Mouse (Mus musculus) kidney, postnatal 10 days (tissue): ENCODE data around the gene Ky.

ENCODE experiments used
- DNase-seq: peaks from one replicate; pipeline ENCODE4 v3.0.0; 2021; ENCODE audit warnings: mixed read lengths

The Ky gene

DNA sequence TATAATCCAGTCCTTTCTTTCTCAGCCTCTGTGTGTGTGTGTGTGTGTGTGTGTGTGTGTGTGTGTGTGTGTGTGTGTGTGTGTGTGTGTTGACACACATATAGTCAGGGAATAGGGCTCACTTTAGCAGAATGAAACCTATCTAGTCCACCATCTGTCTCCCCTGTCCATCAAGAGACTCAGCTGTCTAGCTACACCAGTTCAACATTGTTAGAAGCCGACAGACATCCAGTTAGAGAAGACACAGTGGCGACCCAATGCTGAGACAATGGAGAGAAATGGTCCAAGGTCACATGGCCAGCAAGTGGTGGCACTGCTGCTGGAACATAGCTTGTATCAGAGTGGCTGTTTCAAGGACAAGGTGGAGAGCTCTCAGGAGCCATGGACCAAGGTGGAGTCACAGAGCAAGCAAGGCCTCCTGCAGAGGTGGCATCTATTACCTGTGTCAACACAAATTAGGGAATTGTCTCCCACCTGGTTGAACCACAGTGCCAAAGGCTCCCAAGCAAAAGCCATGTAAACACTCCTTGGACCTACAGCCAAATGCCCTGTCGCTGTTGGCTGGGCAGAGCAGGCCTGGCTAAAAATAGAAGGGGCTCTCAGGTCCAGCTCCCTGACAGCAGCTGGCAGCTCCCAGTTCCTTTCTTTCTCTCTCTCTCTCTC lies 703 bp upstream of the Ky start:
- DNase-seq, result no peak

DNA sequence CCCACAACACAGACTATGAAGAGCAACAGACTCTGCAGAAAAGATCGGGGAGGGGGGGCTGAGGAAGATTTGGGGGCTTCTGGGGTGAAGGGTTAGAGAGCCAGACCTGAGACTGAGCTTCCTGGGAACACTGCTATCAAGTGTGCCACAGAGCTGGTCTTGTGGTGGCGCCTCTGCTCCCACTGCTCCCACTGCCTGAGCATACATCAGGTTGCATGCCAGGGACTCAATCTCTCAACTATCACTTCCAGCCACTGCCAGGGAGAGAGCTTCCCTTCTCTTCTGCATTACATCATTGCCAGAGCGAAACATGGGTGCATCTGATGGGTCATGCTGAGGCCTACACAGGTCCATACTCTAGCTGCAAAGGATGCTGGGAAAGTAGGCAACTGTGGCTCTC lies 2.8 kb downstream of the Ky start:
- DNase-seq, result no peak

DNA sequence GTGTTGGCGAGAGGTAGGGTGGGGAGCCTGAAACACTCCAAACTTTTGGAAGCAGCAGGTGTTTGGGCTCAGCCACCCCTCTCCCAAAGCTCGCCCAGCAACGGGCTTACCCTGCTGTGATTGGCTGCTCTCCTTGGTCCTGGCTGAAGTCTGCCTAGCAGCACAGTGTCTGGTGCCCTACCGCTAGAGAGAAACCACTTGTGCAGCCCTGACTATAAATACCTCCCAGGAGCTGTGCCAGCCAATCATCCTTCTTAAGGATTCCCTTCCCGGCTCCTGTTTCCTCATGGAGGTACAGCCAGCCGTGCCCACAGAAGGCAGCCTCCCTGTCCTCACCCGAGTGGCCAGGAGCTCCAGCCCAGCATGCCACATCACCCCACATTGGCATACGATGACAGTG lies 5.9 kb downstream of the Ky start:
- peak; percentile 18 for DNase-seq

DNA sequence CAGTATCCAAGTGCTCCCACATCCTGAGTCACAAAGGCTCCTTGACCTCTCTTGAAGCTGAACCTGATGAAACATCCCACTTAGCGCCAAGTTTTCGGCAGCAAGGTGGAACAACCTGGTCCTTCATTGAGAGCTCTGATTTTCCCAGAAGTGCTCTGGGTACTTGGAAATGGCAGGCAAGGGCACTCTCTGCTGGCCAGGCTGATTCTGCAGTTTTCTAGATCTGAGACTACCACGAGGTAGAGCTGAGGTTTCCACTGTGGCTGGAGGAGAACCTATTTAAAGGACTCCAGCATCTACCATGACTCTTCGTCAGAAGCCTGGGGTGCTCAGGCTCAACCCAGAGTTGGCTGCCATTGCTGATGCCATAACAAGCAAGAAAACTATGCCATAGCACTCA lies 8.0 kb downstream of the Ky start:
- DNase-seq, result no peak

DNA sequence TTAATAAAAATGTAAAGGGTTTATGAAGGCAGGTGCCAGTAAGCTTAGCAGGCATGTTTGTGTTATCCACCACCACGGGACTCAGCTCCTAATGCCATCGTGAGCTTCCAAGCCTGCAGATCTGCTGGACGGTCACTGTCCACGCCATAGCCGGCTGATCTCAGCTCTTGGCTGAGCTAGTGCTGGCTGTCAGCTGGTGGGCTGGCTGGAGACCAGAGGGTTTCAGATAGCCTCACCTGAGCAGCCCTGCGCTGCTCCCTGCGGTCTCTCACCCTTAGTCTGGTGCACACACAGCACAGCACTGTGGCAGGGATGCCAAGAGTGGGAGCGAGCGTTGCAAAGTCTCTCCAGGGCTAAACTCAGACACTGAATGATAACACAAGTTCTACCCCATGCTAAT lies 12.9 kb downstream of the Ky start:
- DNase-seq, result no peak

DNA sequence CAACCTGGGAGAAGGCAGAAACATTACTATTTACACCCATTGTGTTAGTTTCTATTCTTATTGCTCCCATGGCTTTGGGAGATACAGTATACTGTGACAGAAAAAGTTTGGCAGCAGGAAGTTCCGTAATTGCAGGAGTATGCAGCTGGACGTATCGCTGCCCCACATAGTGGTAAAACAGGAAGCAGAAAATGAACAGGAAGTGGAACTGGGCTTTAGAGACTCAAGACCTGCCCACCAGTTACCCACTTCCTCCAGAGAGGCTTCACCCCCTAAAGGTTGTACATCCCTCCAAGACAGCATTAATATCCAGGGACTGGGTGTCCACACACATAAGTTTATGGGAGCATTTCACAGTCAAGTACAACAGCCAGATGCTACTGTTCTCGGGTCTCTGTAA lies 15.8 kb downstream of the Ky start:
- DNase-seq, result no peak

DNA sequence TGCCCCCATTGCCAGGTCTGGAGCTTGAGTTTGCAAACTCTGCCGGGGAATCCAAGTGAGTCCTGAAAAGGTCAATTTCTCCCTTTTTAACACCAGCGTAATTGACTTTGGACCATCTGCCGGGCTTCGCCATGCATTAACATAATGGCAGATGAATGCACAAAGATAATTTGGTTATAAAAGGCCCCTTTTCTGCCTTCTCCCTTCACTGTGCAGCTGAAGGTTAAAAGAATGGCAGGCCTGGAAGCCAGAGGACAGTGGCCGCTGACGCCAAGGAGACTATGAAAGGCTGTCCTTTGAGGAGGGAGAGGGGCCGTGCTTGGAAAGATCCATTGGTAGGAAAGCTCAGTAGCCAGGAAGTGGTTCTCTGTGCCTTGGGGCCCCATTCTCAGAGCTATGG lies 22.6 kb downstream of the Ky start:
- no peak for DNase-seq

DNA sequence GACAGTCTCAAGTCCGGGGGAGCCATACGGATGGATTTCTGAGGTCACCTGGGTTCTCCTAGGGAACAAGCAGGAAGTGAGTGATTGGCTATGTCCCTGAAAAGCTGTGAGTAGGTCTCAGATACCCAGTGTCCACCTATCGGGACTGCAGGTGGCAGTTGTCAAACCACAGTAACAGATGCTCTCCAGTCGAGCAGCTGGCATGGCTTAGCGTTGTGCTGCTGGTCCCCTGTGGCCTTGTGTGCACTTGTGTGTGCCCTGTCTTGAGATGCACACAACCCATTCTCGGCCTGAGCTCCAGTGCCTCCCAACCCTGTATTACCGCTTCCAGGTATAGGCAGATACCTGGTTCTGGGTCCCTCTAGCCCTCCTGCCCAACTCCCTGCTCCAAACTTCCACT lies 23.0 kb downstream of the Ky start:
- DNase-seq, result no peak

DNA sequence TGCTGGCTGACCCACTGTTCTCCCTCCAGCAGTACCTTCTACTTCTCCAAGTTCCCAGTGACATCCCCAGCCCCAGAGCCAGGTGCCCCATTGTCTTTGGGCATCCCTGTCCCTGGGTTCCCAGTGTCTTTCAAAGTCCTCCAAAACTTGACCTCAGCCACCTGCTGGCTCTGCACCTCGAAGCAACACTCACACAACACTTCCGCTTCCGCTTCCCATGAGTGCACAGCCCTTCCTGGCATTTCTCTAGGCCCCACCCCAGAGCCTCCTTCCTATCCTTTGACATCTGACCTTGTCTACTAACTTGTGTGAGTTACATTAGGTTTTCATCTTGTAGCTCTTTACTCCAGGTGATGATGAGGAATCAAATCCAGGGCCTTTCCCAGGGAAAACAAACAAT lies 23.5 kb downstream of the Ky start:
- DNase-seq, result no peak

DNA sequence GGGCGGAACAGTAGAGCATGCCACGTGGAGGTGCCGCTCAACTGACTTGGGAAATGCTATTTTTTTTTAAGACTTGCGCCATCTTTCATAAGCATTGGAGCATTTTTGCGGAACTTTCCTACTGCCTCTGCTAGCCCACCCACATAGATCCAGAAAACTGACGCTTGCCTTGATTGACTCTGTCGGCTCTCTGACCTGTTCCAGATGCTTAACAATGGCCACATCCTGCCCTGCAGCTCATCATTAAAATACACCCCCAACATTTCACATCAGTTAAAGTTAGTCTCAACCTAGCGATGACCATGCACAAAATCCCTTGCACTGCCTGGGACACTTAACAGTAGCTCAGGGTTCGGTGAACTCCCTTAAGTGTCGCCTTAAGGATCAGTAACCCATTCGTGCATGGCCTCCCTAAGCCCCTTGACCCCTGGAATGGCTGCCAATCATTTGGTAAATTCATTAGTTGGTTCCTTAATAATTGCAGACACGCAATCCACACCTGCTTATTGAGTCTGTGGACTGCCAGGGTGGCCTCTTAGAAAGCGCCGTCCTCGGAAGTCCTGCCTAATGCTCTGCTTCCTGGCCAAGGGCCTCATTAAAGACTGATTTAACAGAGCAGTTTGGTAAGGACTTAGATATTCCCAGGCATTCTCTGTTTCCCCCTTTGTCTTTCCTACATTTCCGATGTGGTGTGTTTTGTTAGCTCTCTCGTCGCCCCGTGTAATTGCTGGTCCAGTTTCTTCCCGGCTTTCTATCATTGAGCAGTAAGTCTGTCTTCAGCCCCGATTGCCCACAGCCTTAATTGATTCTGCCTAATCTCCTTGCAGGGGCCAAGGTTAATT lies 25.7 kb downstream of the Ky start:
- no peak for DNase-seq

DNA sequence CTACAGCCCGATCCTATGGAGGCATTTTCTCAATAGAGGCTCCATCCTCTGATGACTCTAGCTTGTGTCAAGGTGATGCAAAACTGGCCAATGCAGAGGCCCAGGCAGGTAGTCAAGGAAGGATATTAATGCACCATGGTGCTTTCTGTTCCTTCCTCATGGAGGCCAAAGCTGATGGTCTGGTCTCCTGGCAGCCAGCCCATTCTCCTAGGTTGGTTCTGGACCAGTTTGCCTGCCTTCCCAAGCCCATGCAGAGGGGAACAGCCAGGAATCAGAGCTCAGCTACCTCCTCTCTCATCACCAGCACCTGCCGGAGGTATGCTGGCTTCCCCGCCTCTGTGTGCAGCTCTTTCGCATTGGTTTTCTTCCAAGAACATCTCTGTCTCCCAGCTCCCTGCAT lies 31.4 kb downstream of the Ky start:
- DNase-seq, result no peak

DNA sequence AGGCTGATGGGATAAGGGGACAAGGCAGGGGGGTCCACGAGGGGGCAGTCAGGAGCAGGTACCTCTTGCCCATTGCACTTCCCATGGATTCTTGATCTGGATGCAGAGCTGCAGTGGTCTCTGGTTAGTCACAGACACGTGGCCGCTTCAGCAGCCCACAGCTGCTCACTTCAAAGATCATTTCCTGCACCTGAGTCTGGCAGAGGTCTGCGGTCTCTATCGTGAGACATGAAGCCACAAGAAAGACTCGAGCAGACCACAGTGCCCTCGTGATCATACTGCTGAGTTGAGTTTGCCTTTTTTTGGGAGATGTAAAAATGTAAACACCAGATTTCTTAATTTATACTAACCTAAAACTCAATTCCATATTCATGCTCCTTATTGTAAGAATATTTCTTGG lies 34.1 kb downstream of the Ky start:
- no peak for DNase-seq

DNA sequence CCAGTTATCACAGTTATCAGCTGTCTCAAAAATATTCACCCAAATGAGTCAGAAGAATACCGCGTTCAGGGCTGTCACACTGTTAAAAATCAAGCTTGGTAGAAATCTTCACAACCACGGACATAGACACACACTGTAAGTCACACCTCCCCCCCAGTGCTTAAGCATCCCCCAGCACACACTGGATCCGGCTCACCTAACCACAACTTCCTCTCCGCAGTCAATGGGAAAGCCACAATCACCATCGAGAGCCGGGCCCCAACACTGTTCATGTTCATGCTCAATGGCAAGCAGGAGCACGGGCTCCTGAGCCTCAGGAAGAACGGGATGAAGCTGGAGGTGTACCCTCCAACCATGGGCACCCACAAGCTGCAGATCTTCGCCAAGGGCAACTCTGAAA lies 36.1 kb downstream of the Ky start:
- no peak for DNase-seq

DNA sequence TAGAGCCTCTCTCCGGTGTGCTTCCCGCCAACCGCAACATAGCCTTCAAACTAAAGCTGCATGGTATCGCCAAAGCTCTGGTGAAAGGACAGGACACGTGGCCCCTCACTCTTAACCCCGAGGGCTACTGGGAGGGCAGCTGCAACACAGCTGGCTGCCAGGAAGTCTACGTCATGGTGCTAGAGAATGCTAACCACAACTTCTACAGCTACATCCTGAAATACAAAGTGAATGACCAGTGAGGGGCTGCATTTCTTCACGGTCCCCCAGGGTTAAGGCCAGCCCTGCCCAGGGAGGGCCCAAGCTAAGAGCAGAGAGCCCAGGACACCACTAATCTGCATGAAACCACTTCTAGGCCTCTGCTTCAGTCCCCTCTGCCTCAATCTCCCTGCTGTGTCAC lies 37.0 kb downstream of the Ky start:
- DNase-seq, result no peak

DNA sequence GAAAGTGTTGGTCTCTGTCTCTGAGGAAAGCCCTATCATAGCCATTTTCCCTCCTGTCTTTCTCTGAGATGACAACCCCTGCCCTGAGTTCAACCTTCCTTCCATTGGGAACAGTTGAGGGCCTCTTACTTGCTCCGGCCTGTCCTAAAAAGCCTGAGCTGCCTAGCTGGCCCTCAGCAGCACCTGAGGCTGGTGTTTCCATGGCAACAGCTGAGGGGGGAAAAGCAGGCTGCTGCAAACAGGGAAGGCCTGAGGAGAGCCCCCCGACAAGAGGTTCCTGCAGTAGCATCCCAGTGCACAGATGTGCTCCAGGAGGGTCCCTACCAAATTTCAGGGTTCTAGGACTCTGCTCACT lies 38.2 kb downstream of the Ky start:
- DNase-seq, result no peak

DNA sequence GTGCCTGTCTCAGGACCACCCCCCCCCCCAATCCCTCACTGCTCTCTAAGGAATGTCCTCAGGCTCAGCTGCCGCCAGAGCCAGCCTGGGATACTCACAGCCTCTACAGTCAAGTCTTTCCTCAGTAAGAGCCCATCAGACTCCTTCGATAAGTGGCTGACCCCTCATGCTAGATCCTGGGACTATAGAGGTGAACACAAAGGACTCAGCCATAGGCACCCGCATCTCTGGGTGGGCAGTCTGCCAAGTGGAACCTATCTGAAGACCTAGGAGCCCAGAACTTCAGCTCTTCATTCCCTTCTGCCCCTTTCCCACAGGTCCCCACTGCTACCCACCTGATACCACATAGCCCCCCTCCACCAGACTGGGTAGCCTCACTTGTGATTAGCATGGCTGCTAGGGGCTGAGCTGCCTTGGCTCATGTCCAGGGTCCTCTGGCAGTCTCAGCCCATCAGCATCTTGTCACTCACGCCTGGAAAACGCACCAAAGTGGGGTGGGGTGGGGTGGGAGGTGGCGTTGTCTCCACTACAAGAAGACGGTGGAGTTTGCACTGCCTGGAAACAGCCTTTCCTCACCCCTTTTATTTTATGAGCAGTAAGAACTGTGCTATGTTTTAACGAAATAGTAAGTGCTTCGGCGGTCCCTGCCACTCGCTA lies 38.7 kb downstream of the Ky start:
- peak; percentile 30 for DNase-seq

DNA sequence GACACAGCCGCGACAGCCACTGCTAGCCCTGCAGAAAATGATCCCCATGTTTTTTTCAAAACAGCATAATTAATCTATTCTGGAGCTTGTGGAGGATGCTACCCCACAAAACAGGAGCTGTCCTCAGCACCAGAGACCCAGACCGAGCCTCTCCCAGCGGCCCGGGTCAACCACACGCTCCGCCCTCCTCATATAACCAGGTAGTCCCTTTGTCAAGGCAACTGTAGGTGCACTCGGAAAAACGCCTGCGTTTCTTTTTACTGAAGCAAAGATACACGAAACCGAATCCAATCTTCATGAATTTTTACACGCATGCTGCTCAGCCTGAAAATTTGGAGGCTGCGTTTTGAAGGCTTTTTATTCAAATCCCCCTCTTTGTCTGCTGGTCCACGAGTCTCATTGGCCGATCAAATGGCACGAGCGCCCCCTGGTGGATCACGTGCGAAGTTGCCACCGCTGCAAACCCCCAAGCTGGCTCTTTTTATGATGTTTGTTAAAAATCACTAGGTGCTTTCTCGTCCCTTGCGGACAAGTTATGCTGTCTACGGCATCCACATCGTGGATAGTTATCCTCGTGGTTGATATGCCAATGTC lies 39.3 kb downstream of the Ky start:
- peak; percentile 86 for DNase-seq

DNA sequence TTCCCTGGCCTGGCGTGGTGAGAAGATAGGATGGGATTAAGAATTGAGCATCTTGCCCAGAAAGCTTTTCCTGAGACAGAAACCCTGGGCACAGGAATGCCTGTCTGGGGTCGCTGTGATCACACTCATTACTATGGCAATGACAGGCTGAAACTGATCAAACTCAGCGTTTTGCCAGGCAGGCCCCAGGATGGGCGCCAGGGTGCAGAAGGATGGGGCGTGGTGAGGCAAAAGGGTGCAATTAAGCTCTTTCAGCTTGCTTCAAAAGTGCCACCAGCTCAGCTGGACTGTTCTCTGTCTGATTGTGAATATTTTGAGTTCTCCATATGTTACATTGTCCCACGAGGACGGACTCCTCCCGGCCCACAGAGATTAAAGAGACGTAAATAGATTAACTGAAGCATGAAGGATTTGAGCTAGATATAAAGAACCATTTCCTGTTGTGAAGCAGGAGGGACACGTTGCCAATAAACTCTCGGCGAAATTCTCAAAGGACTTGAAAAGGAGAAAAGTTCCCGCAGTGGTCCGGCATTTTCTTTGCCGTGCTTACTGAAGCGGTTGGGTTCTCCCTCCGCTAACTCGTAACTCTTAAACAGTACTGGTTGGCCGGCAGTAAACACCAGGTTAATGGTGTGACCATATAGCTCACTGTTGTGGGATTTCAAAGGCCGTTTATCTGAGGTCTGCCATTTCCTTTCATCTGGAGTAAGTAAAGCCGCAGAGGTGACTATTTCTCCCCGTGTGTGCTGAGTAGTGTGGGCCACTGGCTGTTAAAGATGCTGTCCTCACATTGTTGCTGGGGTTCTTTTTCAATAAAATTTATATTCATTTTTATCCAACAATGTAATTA lies 40.1 kb downstream of the Ky start:
- DNase-seq, result no peak

DNA sequence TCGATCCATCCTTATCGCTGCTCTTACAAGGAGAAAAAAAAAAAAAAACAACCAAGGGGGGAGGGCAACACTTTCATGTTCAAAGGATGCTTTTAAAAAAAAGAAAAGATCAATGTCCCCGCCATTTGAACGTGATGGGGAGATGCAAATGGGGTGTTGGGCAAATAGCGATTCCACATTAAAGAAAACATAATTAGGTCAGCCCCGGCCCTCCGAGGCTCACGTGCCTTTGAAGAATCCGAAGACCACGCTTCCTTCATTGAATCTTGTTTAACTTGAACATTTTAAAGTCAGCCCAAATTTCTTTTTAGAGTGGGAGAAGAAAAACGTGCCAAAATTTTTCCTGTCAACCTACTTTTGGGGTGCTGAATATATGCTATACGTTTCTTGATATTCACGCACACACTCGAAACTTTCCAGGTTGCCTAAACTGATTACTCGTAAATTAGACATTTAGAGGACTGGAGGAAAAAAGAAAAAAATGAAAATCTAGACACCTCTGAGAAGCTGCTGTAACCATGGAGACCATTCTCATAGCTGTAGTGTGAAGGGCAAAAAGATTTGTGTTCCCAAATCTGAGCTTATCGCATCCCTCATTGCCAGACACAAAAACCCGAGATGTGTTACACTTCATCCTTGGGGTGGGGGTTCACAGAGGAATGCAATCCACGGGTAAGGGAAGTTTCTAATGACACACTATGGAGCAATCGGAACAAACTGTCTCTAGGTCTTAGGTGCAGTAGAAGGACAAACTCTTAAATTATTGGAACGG lies 40.9 kb downstream of the Ky start:
- DNase-seq, result no peak

DNA sequence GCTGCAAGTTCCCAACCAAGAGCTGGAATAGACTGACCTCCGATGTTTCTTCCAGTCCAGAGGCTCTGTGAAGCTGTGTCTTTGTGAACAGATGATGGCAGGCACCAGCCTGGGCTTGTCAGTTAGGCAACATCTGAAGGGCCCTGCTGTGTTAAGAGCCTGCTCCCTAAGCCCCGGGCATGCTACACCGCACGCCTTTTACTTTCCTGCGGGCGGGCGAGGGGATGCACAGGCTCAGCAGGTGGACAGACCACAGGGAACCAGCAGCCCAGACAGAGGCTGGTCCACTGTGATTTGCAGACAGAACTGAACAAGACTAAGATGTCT lies 41.4 kb downstream of the Ky start:
- DNase-seq, result no peak

DNA sequence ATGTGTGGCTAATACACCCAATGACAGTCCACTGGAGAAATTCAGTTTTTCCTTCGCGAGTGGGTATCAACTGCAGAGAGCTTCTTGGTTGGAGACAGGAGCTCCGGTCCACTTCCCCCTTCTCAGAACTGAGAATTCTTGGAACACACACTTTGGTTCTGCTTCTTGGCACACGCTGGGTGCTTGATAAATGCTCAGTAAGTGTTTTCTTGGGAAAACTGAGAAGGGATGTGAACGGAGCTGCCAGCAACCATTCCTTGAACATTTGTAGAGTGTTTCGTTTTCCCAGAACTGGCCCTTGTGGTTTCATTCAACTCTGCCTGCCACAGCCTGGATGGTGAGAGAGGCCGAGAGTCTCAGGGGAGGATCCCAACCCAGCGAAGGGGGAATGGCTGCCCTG lies 43.7 kb downstream of the Ky start:
- DNase-seq, result no peak

DNA sequence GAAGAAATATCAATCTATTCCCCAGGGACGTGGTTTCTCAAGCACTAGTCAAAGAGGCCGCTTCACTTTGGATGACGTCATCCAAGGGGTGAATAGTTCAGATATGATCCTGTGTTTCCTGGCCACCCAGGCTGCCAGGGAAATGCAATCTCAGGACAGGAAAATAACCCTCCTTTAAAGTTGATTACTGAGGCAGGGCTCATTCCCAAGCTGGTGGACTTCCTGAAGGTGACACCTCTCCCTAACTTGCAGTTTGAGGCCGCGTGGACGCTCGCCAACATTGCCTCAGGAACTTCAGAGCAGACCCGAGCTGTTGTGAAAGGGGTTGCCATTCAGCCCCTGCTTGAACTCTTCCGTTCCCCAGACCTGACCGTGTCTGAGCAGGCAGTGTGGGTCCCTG lies 46.2 kb downstream of the Ky start:
- peak; percentile 38 for DNase-seq
